Mouse (Mus musculus) adipose tissue, adult 10 weeks (tissue): ENCODE measurements around the gene C2. TPM values are rescaled to one million over a fixed set of nuclear protein-coding genes. Genes with fewer than 3 reads are reported as not detected.

Source experiments
- polyA plus RNA-seq: library from polyadenylated mRNA; stranded (reverse); fragments of 350-450 nt; fragmentation: Illumina TruSeq; extraction: RNeasy Lipid Tissue Mini Kit (QIAGEN cat#74804); gene quantifications from one replicate; pipeline ENCODE4 v1.2.3, GENCODE M21; 2014; ENCODE audit warnings: low read depth, low replicate concordance

The C2 gene
- polyA plus RNA-seq: 104 TPM

DNA sequence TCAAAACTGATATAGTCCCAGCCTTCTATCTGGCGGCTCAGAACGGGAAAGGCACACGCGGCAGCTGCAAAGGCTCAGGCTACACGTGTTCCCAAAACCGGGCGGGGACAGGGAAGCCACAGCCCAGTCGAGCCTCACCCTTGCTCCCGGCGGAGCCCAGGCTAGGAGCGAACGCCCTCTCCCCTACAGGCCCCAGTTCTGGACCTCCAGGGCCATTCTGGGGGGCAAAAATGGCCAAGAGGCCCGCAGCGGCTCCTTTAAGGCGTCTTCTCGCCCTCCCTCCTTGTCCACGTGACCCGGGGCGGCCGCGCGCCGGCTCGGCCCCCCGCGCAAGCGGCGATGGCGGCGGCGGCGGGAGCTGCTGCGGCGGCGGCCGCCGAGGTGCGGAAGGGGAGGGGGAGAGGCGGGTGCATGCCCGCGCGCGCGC lies at the start of gene C2, which contains the start of gene Ehmt2:
Gene C2, minus strand, starts transcription at position 106 of the 427 bp plus-strand sequence.
Gene Ehmt2, plus strand, starts transcription at position 310 of the 427 bp plus-strand sequence.

GRCm38 (mm10) chr17:34931061-34931734 lies 33.1 kb upstream of the C2 start, which contains the start of gene Neu1:
Neu1 (plus strand) TSS chr17:34931253.

GRCm38 (mm10) chr17:34913930-34914665 lies 16.0 kb upstream of the C2 start, which contains the start of gene Slc44a4:
Slc44a4 (plus strand) TSS chr17:34914466.

GRCm38 (mm10) chr17:34881683-34882310 lies 16.3 kb downstream of the C2 start, which contains the start of gene Gm20547:
Gm20547 (minus strand) TSS chr17:34882042.

GRCm38 (mm10) chr17:34879336-34879879 lies 18.7 kb downstream of the C2 start, which contains the start of gene Zbtb12:
Zbtb12 (plus strand) TSS chr17:34879483.

GRCm38 (mm10) chr17:34862416-34863081 lies 35.5 kb downstream of the C2 start, which contains the start of gene Cfb:
Cfb (minus strand) TSS chr17:34862518.

GRCm38 (mm10) chr17:34849722-34850516 lies 48.1 kb downstream of the C2 start, which contains the start of the genes Skiv2l and Nelfe:
Skiv2l (minus strand) TSS chr17:34850210.
Nelfe (plus strand) TSS chr17:34850391.

GRCm38 (mm10) chr17:34836856-34837221 lies 61.2 kb downstream of the C2 start, which contains the start of the genes Stk19 and Dxo:
Stk19 (minus strand) TSS chr17:34836945.
Dxo (plus strand) TSS chr17:34837019.

Other genes starting within 250 kb of the C2 start
- 30.0 TPM for gene Tnxb, start 227.7 kb downstream of the C2 start, polyA plus RNA-seq
- gene C4b, start 154.4 kb downstream of the C2 start, polyA plus RNA-seq: 248 TPM
- 1.4 TPM for gene Cyp21a1, start 93.7 kb downstream of the C2 start, polyA plus RNA-seq
- gene Stk19, start 61.3 kb downstream of the C2 start, polyA plus RNA-seq: 45.3 TPM
- 59.7 TPM for gene Dxo, start 61.2 kb downstream of the C2 start, polyA plus RNA-seq
- 45.7 TPM for gene Skiv2l, start 48.1 kb downstream of the C2 start, polyA plus RNA-seq
- gene Nelfe, start 47.9 kb downstream of the C2 start, polyA plus RNA-seq: 75.8 TPM
- gene Cfb, start 35.7 kb downstream of the C2 start, polyA plus RNA-seq: 114 TPM
- 14.4 TPM for gene Zbtb12, start 18.8 kb downstream of the C2 start, polyA plus RNA-seq
- not detected for gene Gm20547, start 16.2 kb downstream of the C2 start, polyA plus RNA-seq
- 113 TPM for gene Ehmt2, start 204 bp upstream of the C2 start, polyA plus RNA-seq
- gene Slc44a4, start 16.2 kb upstream of the C2 start, polyA plus RNA-seq: 39.3 TPM
- gene Neu1, start 33.0 kb upstream of the C2 start, polyA plus RNA-seq: 81.9 TPM
- gene Hspa1b, start 61.0 kb upstream of the C2 start, polyA plus RNA-seq: 47.9 TPM
- not detected for gene Gm20481, start 71.6 kb upstream of the C2 start, polyA plus RNA-seq
- 24.3 TPM for gene Hspa1a, start 73.9 kb upstream of the C2 start, polyA plus RNA-seq
- 12.0 TPM for gene Hspa1l, start 74.4 kb upstream of the C2 start, polyA plus RNA-seq
- 23.4 TPM for gene Lsm2, start 83.6 kb upstream of the C2 start, polyA plus RNA-seq
- gene Vars, start 102.7 kb upstream of the C2 start, polyA plus RNA-seq: 62.8 TPM
- gene Vwa7, start 118.3 kb upstream of the C2 start, polyA plus RNA-seq: 0.96 TPM
- gene Sapcd1, start 129.8 kb upstream of the C2 start, polyA plus RNA-seq: 2.9 TPM
- 4.2 TPM for gene Msh5, start 148.5 kb upstream of the C2 start, polyA plus RNA-seq
- 127 TPM for gene Clic1, start 151.7 kb upstream of the C2 start, polyA plus RNA-seq
- 43.7 TPM for gene Ddah2, start 160.8 kb upstream of the C2 start, polyA plus RNA-seq
- gene Ly6g6c, start 167.1 kb upstream of the C2 start, polyA plus RNA-seq: 2.2 TPM
- gene Mpig6b, start 167.9 kb upstream of the C2 start, polyA plus RNA-seq: 2.4 TPM
- gene Ly6g6e, start 178.6 kb upstream of the C2 start, polyA plus RNA-seq: 8.2 TPM
- gene Ly6g6d, start 179.8 kb upstream of the C2 start, polyA plus RNA-seq: 14.6 TPM
- gene Ly6g6f, start 187.3 kb upstream of the C2 start, polyA plus RNA-seq: not detected
- gene Abhd16a, start 191.0 kb upstream of the C2 start, polyA plus RNA-seq: 106 TPM
- 1,353 TPM for gene Ly6g5c, start 210.0 kb upstream of the C2 start, polyA plus RNA-seq
- 1,252 TPM for gene Ly6g5b, start 217.2 kb upstream of the C2 start, polyA plus RNA-seq
- gene Gpank1, start 223.2 kb upstream of the C2 start, polyA plus RNA-seq: 14.5 TPM
- 234 TPM for gene Csnk2b, start 223.8 kb upstream of the C2 start, polyA plus RNA-seq
- 15.2 TPM for gene D17H6S53E, start 228.1 kb upstream of the C2 start, polyA plus RNA-seq
- gene Apom, start 233.8 kb upstream of the C2 start, polyA plus RNA-seq: not detected
- 130 TPM for gene Bag6, start 236.9 kb upstream of the C2 start, polyA plus RNA-seq